ENCODE assay signal across 11 mouse cellular contexts in the genomic region with DNA sequence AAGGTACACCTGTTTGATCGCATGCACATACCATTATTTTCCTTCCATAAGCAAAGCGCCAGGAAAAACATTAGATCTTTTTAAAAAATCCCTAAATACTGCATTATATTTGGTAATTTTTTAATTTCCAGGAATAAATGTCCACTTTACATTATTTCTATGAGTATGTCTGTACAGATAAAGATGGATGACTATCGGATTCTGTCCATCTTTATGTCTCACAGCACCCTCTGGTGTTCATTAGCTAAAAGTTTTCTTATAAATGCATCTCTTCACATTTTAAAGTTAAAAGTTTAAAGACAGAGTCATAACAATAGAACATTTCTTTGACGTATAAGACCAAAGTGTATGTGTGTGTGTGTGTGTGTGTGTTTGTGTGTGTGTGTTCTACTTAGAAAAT.
DNase-seq lines count a peak whose midpoint lies in the region; ATAC-seq and TF ChIP-seq lines count a peak whose summit lies in the region.
"Had no signal": no experiment of that assay in that cellular context is flagged by ENCODE, and none has a peak within 500 bp of the region (broad histone marks: within the 10 kb centered on the region; RNA-seq: fewer than 3 reads in every experiment).

No protein-coding gene starts in this region.

- CTCF ChIA-PET in Patski (lab: Charles Lee) = interaction anchor here (1.0 to 1.6 kb wide), 7 partner anchors 12 to 164 kb away, joined by 3 to 5 read pairs (median 3); no protein-coding TSS in a partner anchor

- no peak overlapping the region for H3K4me3 ChIP-seq in kidney, postnatal 0 days (replicated peaks; ENCODE audit: low read depth, low read length)
- H3K4me3 ChIP-seq: embryonic facial prominence, embryonic 13.5 days; liver, embryonic 13.5 days; neural tube, embryonic 13.5 days had no signal

- H3K9ac ChIP-seq in kidney, postnatal 0 days (ENCODE audit: low read depth, low read length) = no peak overlapping the region
- H3K9ac ChIP-seq: embryonic facial prominence, embryonic 13.5 days; liver, embryonic 13.5 days; neural tube, embryonic 13.5 days had no signal

- no peaks in the 10 kb centered on the region for H3K4me1 ChIP-seq in kidney, postnatal 0 days (replicated peaks; ENCODE audit: insufficient read depth, low read length)
- H3K4me1 ChIP-seq: liver, embryonic 13.5 days; neural tube, embryonic 13.5 days had no signal

- no peak overlapping the region for H3K27ac ChIP-seq in kidney, postnatal 0 days
- H3K27ac ChIP-seq: embryonic facial prominence, embryonic 13.5 days; liver, embryonic 13.5 days; neural tube, embryonic 13.5 days had no signal

- H3K36me3 ChIP-seq in kidney, postnatal 0 days (ENCODE audit: insufficient read depth, low read length) = 0 out of 2 replicates have a peak, but pooled peaks cover 5% of the 10 kb centered on the region
- H3K36me3 ChIP-seq: liver, embryonic 13.5 days had no signal

- in situ Hi-C loops in Patski (cut with MboI; ENCODE audit: low pct_unique_long_range_greater_than_20kb) = loop anchor here (5.0 kb wide), 1 partner anchor 162 kb away; no protein-coding TSS in a partner anchor

- no peaks in the 10 kb centered on the region for H3K9me3 ChIP-seq in kidney, postnatal 0 days (replicated peaks; ENCODE audit: low read length)
- H3K9me3 ChIP-seq: embryonic facial prominence, embryonic 13.5 days; liver, embryonic 13.5 days; neural tube, embryonic 13.5 days had no signal

- DNase-seq in kidney, postnatal 0 days (ENCODE audit: low spot score) = peak; percentile 83
- no peak for DNase-seq in kidney, adult 8-10 months
- DNase-seq in Patski (ENCODE audit: low read depth, low spot score) = no peak
- DNase-seq in frontal cortex, postnatal 14 days (ENCODE audit: low spot score in 2 of 2) = no peak
- no peak for DNase-seq in right cerebral cortex, postnatal 36 days (ENCODE audit: low spot score in 2 of 2)
- DNase-seq: kidney, postnatal 10 days; liver, embryonic 13.5 days had no signal

- no peak overlapping the region for H3K4me2 ChIP-seq in kidney, postnatal 0 days (ENCODE audit: low read length)
- H3K4me2 ChIP-seq: embryonic facial prominence, embryonic 13.5 days; liver, embryonic 13.5 days; neural tube, embryonic 13.5 days had no signal

- POLR2A ChIA-PET in Patski (lab: Charles Lee) = interaction anchor here (0.7 kb wide), 2 partner anchors 160 to 1420 kb away, joined by 3 read pairs; no protein-coding TSS in a partner anchor

- 59% methylated on average over 4 of the region's 4 CpGs for WGBS in kidney, postnatal 0 days

- H3K27me3 ChIP-seq in kidney, postnatal 0 days (ENCODE audit: insufficient read depth, low read length) = no peaks in the 10 kb centered on the region
- no peaks in the 10 kb centered on the region for H3K27me3 ChIP-seq in Patski
- H3K27me3 ChIP-seq: embryonic facial prominence, embryonic 13.5 days; liver, embryonic 13.5 days; neural tube, embryonic 13.5 days had no signal

- ATAC-seq in kidney, postnatal 0 days (replicated peaks; ENCODE audit: low FRiP score, low read depth) = no peak
- peak; percentile 77 for ATAC-seq in CD4-positive, CD25-positive, alpha-beta regulatory T cell, adult 4 months
- no peak for ATAC-seq in Patski
- 0 out of 2 replicates have a peak, but pooled peaks have one; percentile 42 for ATAC-seq in megakaryocyte progenitor cell, adult 5-6 weeks (replicated peaks; ENCODE audit: poor library complexity)

- TF ChIP-seq CTCF in kidney, postnatal 0 days (IDR thresholded peaks at IDR 0.05; ENCODE audit: low read depth) = peak; percentile 68
- TF ChIP-seq CTCF in Patski (IDR thresholded peaks at IDR 0.05) = peak; percentile 35

Comparison
In these comparisons a context has a peak if more than half of its experiments do, and no peak if none do; other contexts are left out.
1. ATAC-seq: peak in CD4-positive, CD25-positive, alpha-beta regulatory T cell, adult 4 months (single experiment) and megakaryocyte progenitor cell, adult 5-6 weeks (single experiment); none in kidney, postnatal 0 days (single experiment) and Patski (single experiment).